Mouse (Mus musculus) central nervous system, embryonic 14 days (tissue): ENCODE data around the gene Col8a2. TPM values are rescaled to one million over a fixed set of nuclear protein-coding genes. Genes with fewer than 3 reads are reported as not detected.

ENCODE experiments used
- polyA plus RNA-seq: library from polyadenylated mRNA; depleted of rRNA; stranded (reverse); fragments of >200 nt; gene quantifications from 2 replicates; pipeline ENCODE4 v1.2.3, GENCODE M21; 2012; rRNA removed

The Col8a2 gene
- 8.1 and 18.1 TPM in 2 replicates for polyA plus RNA-seq

GRCm38 (mm10) chr4:126286492-126286891 lies at the start of gene Col8a2:
Gene Col8a2, plus strand, starts transcription at chr4:126286793.

GRCm38 (mm10) chr4:126256131-126256791 lies 30.3 kb upstream of the Col8a2 start, which contains the start of gene Map7d1:
Gene Map7d1, minus strand, starts transcription at chr4:126256343.

DNA sequence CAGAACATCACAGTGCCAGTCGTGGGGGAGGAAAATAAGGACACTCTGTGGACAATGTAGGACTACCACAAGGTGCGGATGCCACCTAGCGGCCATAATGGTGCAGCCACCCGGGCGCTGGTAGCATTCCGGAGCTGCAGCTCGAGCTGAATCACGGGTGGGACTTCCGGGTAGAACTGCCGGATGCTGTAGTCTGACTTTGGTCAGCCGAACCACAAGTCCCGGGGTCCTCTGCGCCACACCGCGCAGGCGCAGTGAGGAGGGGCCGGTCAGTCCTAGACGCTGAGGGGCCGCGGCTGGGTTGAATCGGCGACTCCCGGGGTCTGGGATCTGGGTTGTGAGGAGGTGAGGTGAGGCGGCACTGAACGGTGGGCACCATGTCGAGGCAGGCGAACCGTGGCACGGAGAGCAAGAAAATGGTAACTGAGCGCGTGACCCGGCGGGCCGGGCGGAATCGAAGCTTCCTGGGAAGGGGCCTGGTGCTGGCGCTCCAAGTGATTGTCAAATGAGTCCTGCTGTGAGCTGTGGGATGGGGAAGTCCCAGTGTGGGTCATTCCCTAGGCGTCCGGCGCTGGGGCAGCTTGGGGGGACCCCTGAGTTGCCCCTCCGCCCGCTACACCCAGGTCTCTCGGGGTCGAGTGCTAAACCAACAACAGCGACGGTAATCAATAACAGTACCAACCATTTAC lies 24.3 kb upstream of the Col8a2 start, which contains the start of gene Trappc3:
TSS of gene Trappc3 (plus strand) at position 207 of the 689 bp plus-strand sequence.

GRCm38 (mm10) chr4:126321111-126321853 lies 34.7 kb downstream of the Col8a2 start, which contains the start of gene Adprhl2:
Gene Adprhl2, minus strand, starts transcription at chr4:126321703.

DNA sequence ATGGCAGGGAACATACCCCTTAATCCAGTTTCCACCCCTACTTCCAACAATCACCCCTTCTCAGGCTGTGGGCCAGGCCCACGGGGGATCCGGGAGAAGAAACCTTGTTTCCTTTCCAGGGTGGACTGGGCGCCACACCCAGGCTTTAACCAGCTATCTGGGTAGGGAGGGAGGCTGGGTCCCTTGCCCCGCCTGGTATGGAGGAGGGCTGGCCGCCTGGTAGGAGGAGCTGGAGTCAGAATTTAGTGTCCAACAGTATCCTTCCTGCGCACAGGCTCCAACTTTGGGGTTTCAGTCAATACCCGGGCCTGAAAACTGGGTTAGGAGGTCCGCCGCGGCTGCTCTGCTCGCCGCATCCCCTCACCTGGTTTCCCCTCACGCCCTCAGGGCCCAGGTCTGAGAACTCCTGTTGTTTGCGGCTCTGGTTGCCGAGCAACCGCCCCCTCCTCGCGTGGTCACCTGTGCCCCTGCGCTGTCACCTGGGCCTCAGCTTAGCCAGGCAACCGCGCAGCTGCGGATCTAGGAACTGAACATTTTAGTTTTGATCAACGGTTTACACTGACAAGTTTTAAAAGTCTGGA lies 38.8 kb downstream of the Col8a2 start, which contains the start of gene Tekt2:
TSS of gene Tekt2 (minus strand) at position 408 of the 581 bp plus-strand sequence.

Other genes with a start within 250 kb of the Col8a2 start
- 83.5 and 93.4 TPM in 2 replicates for gene Mrps15, start 239.9 kb upstream of the Col8a2 start, polyA plus RNA-seq
- gene Oscp1, start 228.2 kb upstream of the Col8a2 start, polyA plus RNA-seq: 14.0 and 14.6 TPM in 2 replicates
- gene Lsm10, start 190.2 kb upstream of the Col8a2 start, polyA plus RNA-seq: 50.9 and 54.1 TPM in 2 replicates
- gene Stk40, start 182.8 kb upstream of the Col8a2 start, polyA plus RNA-seq: 24.6 and 24.9 TPM in 2 replicates
- gene Eva1b, start 139.0 kb upstream of the Col8a2 start, polyA plus RNA-seq: 21.4 and 39.0 TPM in 2 replicates
- 1.2 and 2.7 TPM in 2 replicates for gene Sh3d21, start 123.3 kb upstream of the Col8a2 start, polyA plus RNA-seq
- 142 TPM in 2 replicates for gene Thrap3, start 84.0 kb upstream of the Col8a2 start, polyA plus RNA-seq
- 206 and 220 TPM in 2 replicates for gene Map7d1, start 30.4 kb upstream of the Col8a2 start, polyA plus RNA-seq
- gene Trappc3, start 24.5 kb upstream of the Col8a2 start, polyA plus RNA-seq: 155 TPM in 2 replicates
- gene Adprhl2, start 34.9 kb downstream of the Col8a2 start, polyA plus RNA-seq: 73.9 and 74.2 TPM in 2 replicates
- 17.9 and 22.4 TPM in 2 replicates for gene Tekt2, start 38.9 kb downstream of the Col8a2 start, polyA plus RNA-seq
- gene Ago3, start 142.8 kb downstream of the Col8a2 start, polyA plus RNA-seq: 7.5 and 7.7 TPM in 2 replicates
- gene Ago1, start 181.8 kb downstream of the Col8a2 start, polyA plus RNA-seq: 63.5 and 72.6 TPM in 2 replicates
- gene Ago4, start 246.7 kb downstream of the Col8a2 start, polyA plus RNA-seq: 8.6 and 9.2 TPM in 2 replicates